Mouse (Mus musculus) heart, embryonic 15.5 days (tissue): ENCODE results near the gene 1700066M21Rik. TPM values are rescaled to one million over a fixed set of nuclear protein-coding genes. Genes with fewer than 3 reads are reported as not detected.

Experiments used
- polyA plus RNA-seq: library from polyadenylated mRNA; unstranded; fragments of >200 nt; fragmentation: Nextera tagmentation; extraction: Ambion mirVana; gene quantifications from 2 replicates; pipeline ENCODE4 v1.2.1, GENCODE M21; 2015

The 1700066M21Rik gene
- polyA plus RNA-seq, 1 experiment from 2014 or later: 7.7 TPM

Other genes starting within 250 kb of the 1700066M21Rik start
- 14.0 and 15.0 TPM in 2 replicates for gene Maip1, start 28.7 kb downstream of the 1700066M21Rik start, polyA plus RNA-seq
- gene Tyw5, start 29.5 kb downstream of the 1700066M21Rik start, polyA plus RNA-seq: 16.9 and 19.0 TPM in 2 replicates